Mouse (Mus musculus) Muller cell, postnatal 12 days (primary cell): ENCODE results near the gene Speer1.
"Not testable (repeated sequence)": the region's sequence is repeated elsewhere in the genome, so short reads cannot be mapped to it uniquely, and the experiment has no call there.

Source experiments
- DNase-seq: peaks from one replicate; pipeline ENCODE4 v3.0.0-alpha.2; 2015; ENCODE audit errors: inconsistent ontology term

Gene Speer1

GRCm38 (mm10) chr5:11341216-11341615 is at the start of gene Speer1:
TSS of gene Speer1 (plus strand) at chr5:11341516.
- not testable (repeated sequence) for DNase-seq
